Mouse (Mus musculus) inflammation-experienced regulatory T-cells, adult 16 weeks (primary cell): ENCODE data around the gene Tubgcp5. TPM values are rescaled to one million over a fixed set of nuclear protein-coding genes. Genes with fewer than 3 reads are reported as not detected.

Source experiments
- polyA plus RNA-seq: library from polyadenylated mRNA; unstranded; fragments of 100-300 nt; shearing (Covaris generic); gene quantifications from one replicate; pipeline ENCODE4 v1.2.1, GENCODE M21; 2017

Tubgcp5 gene
- 53.6 TPM for polyA plus RNA-seq

GRCm38 (mm10) chr7:55793952-55794603 is at the start of gene Tubgcp5:
Gene Tubgcp5 (plus strand): TSS chr7:55794154.

GRCm38 (mm10) chr7:55767926-55768325 is 26.0 kb upstream of the Tubgcp5 start, which contains the start of gene Siglech:
Gene Siglech (plus strand): TSS chr7:55768178.

GRCm38 (mm10) chr7:55841445-55841844 is 47.5 kb downstream of the Tubgcp5 start, which contains the start of gene Cyfip1:
Gene Cyfip1 (plus strand): TSS chr7:55841745.

Other genes with a start within 250 kb of the Tubgcp5 start
- gene Siglech, start 26.0 kb upstream of the Tubgcp5 start, polyA plus RNA-seq, result 0.45 TPM
- gene Cyfip1, start 47.6 kb downstream of the Tubgcp5 start, polyA plus RNA-seq, result 139 TPM
- 44.1 TPM for gene Nipa2, start 168.3 kb downstream of the Tubgcp5 start, polyA plus RNA-seq
- not detected for gene Nipa1, start 225.8 kb downstream of the Tubgcp5 start, polyA plus RNA-seq